Mouse (Mus musculus): ENCODE measurements at regions not wholly inside any gene's neighbourhood (a gene's known extent, or its start where the extent isn't known, plus 50 kb on each side); places are given as distances from the start of the nearest gene placed in this dataset.

DNA sequence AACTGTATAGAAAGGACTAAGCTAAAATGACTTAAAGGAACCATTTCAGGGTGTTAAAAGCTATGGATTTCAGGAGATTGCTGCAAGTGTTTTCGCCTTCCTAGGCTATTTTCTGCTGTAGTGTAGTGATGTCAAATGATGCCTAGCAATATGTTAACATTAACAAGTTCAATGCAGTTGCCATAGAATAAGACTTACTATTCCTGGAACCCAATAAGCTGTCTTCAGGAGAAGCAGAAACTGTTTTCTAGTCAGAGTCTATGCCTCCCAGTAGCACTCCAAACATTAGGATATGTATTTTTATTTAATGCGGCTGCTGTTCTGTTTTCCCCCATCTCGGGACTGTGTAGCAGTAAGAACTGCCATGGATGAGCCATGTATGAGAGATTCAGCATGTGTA is 90.3 kb upstream of the Arhgap21 start:
- H3K4me3 ChIP-seq = no peak overlapping the region
- ATAC-seq (ENCODE audit: insufficient number of reproducible peaks, insufficient read depth, low FRiP score, low TSS enrichment) = no peak
- H3K9me3 ChIP-seq = no peaks in the 10 kb centered on the region
- no peaks in the 10 kb centered on the region for H3K27me3 ChIP-seq
- no peak overlapping the region for H3K9ac ChIP-seq
- H3K4me1 ChIP-seq = no peaks in the 10 kb centered on the region
- H3K27ac ChIP-seq = no peak overlapping the region
- WGBS = 94% methylated on average over 3 of the region's 3 CpGs
- no peaks in the 10 kb centered on the region for H3K36me3 ChIP-seq
- H3K4me2 ChIP-seq (replicated peaks) = no peak overlapping the region

DNA sequence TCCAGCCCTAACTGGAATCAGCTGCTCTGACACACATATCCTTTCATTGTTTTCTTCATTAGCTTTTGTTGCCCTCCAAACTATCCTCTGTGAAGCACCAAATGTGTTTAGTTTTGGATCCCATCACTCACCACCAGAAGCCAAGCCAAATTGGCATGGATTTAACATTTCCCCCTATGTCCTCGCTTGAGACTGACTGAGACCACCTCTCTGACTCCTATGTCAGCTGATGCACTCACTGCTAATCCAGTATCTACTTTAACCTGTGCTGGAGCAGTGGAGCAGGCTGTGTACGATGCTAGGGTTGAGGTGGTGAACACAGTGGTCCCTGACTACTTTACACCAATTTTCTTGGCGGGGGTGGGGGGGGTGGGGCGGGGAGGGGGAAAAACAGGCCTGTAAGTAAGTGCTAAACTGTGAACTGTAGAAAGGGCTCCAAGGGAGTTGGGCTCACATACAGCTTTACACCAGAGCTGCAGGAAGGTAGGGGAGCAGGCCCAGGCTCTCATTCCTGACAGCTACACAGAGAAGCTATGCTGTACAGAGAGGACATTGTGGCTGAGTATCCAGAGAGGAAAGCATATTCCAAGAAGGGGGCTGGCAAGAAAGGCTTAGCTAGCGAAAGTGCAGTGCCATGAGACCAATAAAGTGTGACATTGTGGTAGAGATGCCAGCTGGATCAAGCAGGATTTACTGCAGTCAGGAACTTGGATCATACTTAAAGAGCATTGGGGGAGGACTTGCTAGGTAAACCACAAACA is 87.9 kb upstream of the Arhgap21 start:
- Histone ChIP-seq H3K9me3 (no peaks in the 10 kb centered on the region), H3K27me3 (no peaks in the 10 kb centered on the region), H3K36me3 (no peaks in the 10 kb centered on the region), H3K4me3 (no peak overlapping the region), H3K9ac (no peak overlapping the region), H3K4me1 (no peaks in the 10 kb centered on the region), H3K27ac (no peak overlapping the region), H3K4me2 (replicated peaks) (no peak overlapping the region)
- no peak for ATAC-seq (ENCODE audit: insufficient number of reproducible peaks, insufficient read depth, low FRiP score, low TSS enrichment)
- WGBS = 56% methylated on average over 5 of the region's 5 CpGs

DNA sequence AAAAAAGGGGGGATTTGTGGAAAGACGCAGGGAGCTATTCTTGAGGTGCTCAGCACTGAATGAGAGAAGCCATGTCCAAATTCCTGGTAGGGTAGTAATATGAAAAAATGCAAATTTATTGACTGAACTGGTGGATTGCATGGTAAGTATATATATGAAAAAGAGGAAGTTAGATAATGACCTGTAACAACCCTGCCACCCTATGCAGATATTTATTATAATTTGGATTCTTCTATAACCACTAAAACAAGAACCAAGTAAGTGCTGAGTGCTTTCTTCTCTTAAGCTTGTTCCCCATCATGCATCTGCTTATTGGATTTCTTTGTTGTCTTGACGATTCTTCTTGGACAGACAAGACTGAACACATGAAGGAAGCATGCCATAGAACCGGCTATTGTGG is 86.7 kb upstream of the Arhgap21 start:
- ATAC-seq (ENCODE audit: insufficient number of reproducible peaks, insufficient read depth, low FRiP score, low TSS enrichment) = no peak
- WGBS = 87% methylated on average over 3 of the region's 3 CpGs
- H3K9ac ChIP-seq = no peak overlapping the region
- no peaks in the 10 kb centered on the region for H3K9me3 ChIP-seq
- H3K36me3 ChIP-seq = no peaks in the 10 kb centered on the region
- H3K4me2 ChIP-seq (replicated peaks) = no peak overlapping the region
- no peak overlapping the region for H3K4me3 ChIP-seq
- H3K27me3 ChIP-seq = no peaks in the 10 kb centered on the region
- no peaks in the 10 kb centered on the region for H3K4me1 ChIP-seq
- no peak overlapping the region for H3K27ac ChIP-seq

DNA sequence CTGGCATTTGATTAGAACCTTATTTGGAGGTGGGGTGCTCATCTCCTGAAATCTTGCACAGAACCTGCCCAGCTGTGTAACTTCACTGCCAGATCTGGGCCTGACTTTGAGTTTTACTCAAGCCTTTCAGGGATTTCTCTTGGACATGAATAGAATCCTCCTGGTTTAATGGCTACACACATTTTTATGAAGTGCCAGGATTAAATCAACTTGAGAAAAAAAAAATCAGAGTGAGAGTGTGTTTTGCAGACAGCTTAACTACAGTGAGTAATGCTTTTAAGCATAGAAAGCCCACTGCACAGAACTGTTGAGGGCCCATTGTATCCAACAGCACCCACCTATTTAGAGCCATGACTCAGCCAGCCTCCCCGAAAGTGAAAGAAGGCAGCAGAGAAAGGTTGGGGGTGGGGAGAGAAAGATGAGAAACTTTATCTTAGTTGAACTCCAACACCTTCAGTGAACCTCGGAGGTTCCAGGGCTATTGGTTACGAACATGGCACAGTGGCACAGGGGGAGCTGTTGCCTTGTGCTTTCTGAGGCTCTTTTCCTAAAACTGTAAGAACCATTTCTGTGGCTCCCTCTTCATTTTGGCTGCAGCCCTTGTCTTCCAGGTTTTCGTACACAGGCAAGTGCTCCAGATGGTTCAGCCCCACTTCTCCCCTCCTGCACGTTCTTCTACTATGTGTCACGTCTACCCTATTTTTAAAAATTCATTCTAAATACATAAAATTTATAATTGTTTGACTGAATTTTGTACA is 85.8 kb upstream of the Arhgap21 start:
- Histone ChIP-seq H3K36me3 (no peaks in the 10 kb centered on the region), H3K27me3 (no peaks in the 10 kb centered on the region), H3K4me1 (no peaks in the 10 kb centered on the region), H3K9me3 (no peaks in the 10 kb centered on the region), H3K4me2 (replicated peaks) (no peak overlapping the region), H3K27ac (no peak overlapping the region), H3K4me3 (no peak overlapping the region), H3K9ac (no peak overlapping the region)
- ATAC-seq (ENCODE audit: insufficient number of reproducible peaks, insufficient read depth, low FRiP score, low TSS enrichment) = no peak
- 68% methylated on average over 6 of the region's 6 CpGs for WGBS

DNA sequence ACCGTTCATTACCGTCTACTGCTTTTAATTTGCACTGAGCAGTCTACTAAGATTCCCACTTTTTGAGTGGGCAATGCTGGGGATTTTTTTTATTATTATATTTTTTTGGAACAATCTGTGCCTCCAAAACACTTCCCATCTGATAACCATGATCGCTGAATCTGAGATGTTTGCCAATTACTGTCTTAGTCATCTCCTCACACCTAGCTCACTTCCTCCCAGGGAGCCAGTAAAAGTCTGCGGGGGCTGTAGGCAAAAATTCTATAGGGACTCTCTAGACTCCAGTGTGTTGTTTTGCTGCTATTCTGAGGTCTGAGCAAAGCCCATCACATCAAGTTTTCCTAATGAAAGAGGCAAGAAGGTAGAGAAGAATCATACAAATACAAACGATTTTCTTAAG is 84.9 kb upstream of the Arhgap21 start:
- H3K9me3 ChIP-seq = no peaks in the 10 kb centered on the region
- H3K27ac ChIP-seq = no peak overlapping the region
- H3K36me3 ChIP-seq = no peaks in the 10 kb centered on the region
- H3K9ac ChIP-seq = no peak overlapping the region
- ATAC-seq (ENCODE audit: insufficient number of reproducible peaks, insufficient read depth, low FRiP score, low TSS enrichment) = no peak
- WGBS = 83% methylated on average over 5 of the region's 5 CpGs
- no peaks in the 10 kb centered on the region for H3K27me3 ChIP-seq
- no peak overlapping the region for H3K4me2 ChIP-seq (replicated peaks)
- H3K4me3 ChIP-seq = no peak overlapping the region
- H3K4me1 ChIP-seq = no peaks in the 10 kb centered on the region

DNA sequence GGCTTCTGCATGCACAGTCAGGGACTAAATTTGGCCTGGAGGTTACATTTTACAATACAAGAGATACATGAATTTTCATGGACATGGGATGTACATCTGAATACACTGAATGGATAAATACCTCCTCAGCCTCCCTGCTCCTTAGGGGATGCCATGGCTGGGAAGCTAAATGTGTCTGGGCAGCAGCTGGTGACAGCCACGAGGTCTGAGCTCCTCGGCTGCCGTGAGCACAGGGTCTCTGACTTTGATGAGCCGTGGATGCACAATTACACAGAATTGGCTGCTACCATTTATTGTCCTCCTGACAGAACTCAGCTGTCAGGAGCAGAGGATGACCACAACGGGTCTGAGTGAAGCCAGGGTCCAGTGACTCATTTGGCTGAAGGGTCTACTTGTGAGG is 80.3 kb upstream of the Arhgap21 start:
- Histone ChIP-seq H3K4me2 (replicated peaks) (no peak overlapping the region), H3K9me3 (no peaks in the 10 kb centered on the region), H3K4me3 (no peak overlapping the region), H3K36me3 (no peaks in the 10 kb centered on the region), H3K4me1 (no peaks in the 10 kb centered on the region), H3K9ac (no peak overlapping the region), H3K27ac (no peak overlapping the region), H3K27me3 (no peaks in the 10 kb centered on the region)
- no peak for ATAC-seq (ENCODE audit: insufficient number of reproducible peaks, insufficient read depth, low FRiP score, low TSS enrichment)
- WGBS = 65% methylated on average over 5 of the region's 5 CpGs

DNA sequence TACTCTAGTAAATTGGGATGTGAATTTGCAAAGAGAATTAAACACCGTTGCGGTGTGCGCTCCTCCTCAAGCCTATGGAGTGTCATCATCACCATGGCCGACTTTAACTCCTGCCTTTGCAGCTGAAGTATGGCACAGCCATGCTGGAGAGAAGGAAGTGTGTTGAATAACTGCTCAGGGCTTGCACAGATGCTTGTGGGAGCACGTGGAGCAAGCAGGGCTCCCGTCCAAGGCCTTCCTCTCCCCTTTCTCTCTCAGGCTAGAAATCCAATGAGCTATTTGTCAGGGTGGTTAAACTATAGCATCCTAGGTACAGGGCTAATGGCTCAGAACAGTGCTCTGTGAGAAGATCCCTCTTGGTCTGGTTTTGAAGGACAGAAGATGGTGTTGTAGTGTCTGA is 79.5 kb upstream of the Arhgap21 start:
- H3K4me1 ChIP-seq = no peaks in the 10 kb centered on the region
- no peaks in the 10 kb centered on the region for H3K27me3 ChIP-seq
- H3K27ac ChIP-seq = no peak overlapping the region
- no peaks in the 10 kb centered on the region for H3K36me3 ChIP-seq
- H3K4me2 ChIP-seq (replicated peaks) = no peak overlapping the region
- WGBS = 86% methylated on average over 6 of the region's 6 CpGs
- no peak overlapping the region for H3K9ac ChIP-seq
- ATAC-seq (ENCODE audit: insufficient number of reproducible peaks, insufficient read depth, low FRiP score, low TSS enrichment) = no peak
- H3K9me3 ChIP-seq = no peaks in the 10 kb centered on the region
- H3K4me3 ChIP-seq = no peak overlapping the region

DNA sequence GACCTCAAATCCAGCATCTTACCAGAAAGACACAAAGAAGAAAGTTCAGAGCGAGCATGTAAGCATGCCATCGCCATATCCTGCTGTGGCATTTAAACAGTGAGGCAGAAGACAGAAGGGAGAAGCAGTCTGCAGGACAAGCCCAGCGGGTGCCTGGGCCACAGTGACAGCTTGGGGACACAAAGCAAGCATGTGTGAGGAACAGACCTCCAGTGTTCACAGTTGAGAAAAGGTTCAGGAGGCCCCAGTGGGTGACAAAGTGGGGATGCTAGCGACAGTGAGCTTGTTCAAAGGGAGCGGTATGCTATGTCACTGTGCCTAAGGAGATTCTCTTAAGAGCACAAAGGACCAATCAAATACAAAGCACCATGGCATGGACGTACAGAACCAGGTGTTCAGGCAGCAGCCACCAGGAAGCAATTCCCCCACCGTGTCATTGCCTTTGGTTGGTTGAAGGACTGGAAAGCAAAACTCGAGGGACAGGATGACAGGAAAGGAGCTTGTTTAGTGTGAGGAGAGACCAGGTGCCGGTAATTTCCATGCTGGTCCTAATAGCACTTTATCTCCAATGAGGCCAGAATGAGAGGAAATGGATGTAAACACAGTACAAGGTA is 77.9 kb upstream of the Arhgap21 start:
- 43% methylated on average over 9 of the region's 9 CpGs for WGBS
- H3K4me1 ChIP-seq = no peaks in the 10 kb centered on the region
- no peak overlapping the region for H3K27ac ChIP-seq
- no peaks in the 10 kb centered on the region for H3K36me3 ChIP-seq
- H3K27me3 ChIP-seq = no peaks in the 10 kb centered on the region
- H3K4me3 ChIP-seq = no peak overlapping the region
- no peaks in the 10 kb centered on the region for H3K9me3 ChIP-seq
- ATAC-seq (ENCODE audit: insufficient number of reproducible peaks, insufficient read depth, low FRiP score, low TSS enrichment) = no peak
- no peak overlapping the region for H3K9ac ChIP-seq
- no peak overlapping the region for H3K4me2 ChIP-seq (replicated peaks)

DNA sequence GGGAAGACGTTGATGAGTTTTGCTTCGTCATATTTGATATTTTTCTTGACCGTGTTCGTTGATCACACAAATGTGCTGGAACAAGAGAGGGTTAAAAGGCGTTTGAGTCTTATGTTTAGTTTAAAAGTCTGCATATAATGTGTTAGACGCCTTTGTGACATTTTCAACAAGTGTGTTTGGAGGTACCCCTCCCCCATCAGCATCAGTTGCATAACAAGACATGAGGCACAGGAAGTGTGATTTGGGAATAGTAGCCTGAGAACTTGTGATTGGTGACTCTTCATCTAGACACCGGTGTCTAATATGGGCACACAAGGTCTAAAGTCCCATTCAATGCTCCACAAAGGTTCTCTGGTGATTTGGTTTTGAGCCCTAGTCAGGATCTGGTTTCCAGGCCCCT is 76.1 kb upstream of the Arhgap21 start:
- H3K27ac ChIP-seq = no peak overlapping the region
- 90% methylated on average over 7 of the region's 7 CpGs for WGBS
- H3K36me3 ChIP-seq = no peaks in the 10 kb centered on the region
- H3K9ac ChIP-seq = no peak overlapping the region
- no peaks in the 10 kb centered on the region for H3K4me1 ChIP-seq
- H3K4me2 ChIP-seq (replicated peaks) = no peak overlapping the region
- no peaks in the 10 kb centered on the region for H3K9me3 ChIP-seq
- no peaks in the 10 kb centered on the region for H3K27me3 ChIP-seq
- no peak for ATAC-seq (ENCODE audit: insufficient number of reproducible peaks, insufficient read depth, low FRiP score, low TSS enrichment)
- no peak overlapping the region for H3K4me3 ChIP-seq

DNA sequence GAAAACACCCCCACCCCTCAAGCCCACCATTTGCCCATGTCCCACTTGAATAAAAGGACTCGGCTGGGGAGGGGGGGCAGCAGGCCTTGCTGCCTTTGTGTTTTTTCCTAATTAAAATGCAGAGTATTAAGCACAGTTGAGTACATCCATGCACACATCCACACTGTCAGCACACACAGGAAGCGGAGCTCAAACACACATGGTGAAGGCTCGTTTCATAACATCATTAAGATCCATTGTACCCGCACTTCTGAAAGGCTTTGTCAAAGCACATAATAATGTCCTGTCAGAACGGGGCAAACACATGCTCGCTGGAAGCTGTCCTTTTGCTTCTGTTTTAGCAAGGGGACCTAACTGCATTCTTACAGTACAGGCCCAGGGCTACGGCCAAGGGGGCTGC is 75.3 kb upstream of the Arhgap21 start:
- H3K4me3 ChIP-seq = no peak overlapping the region
- no peak overlapping the region for H3K9ac ChIP-seq
- peak; percentile 25; the same call in 1 of the 2 replicates for ATAC-seq (ENCODE audit: insufficient number of reproducible peaks, insufficient read depth, low FRiP score, low TSS enrichment)
- no peaks in the 10 kb centered on the region for H3K36me3 ChIP-seq
- H3K4me2 ChIP-seq (replicated peaks) = no peak overlapping the region
- H3K4me1 ChIP-seq = no peaks in the 10 kb centered on the region
- H3K27me3 ChIP-seq = no peaks in the 10 kb centered on the region
- WGBS = 62% methylated on average over 7 of the region's 7 CpGs
- H3K27ac ChIP-seq = no peak overlapping the region
- H3K9me3 ChIP-seq = no peaks in the 10 kb centered on the region

DNA sequence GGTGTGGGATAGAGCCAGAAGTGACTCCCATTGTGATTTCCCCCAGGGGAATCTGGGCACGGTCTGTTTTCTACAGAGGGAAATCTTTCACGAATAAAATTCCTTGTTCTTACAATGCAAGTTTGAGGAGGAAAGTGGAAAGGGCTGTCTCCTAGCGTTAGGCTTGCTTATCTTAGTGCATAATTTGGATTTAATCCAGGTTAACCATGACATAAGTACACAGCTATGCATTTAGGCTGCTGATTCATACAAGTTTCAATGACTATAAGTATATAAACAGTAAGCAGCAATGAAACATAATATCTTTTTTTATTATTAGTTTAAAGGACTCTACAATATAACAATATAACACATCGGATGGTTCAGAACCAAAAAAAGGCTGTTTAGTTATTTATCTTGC is 74.6 kb upstream of the Arhgap21 start:
- ATAC-seq (ENCODE audit: insufficient number of reproducible peaks, insufficient read depth, low FRiP score, low TSS enrichment) = no peak
- H3K27ac ChIP-seq = no peak overlapping the region
- H3K4me2 ChIP-seq (replicated peaks) = no peak overlapping the region
- H3K4me1 ChIP-seq = no peaks in the 10 kb centered on the region
- H3K36me3 ChIP-seq = no peaks in the 10 kb centered on the region
- no peaks in the 10 kb centered on the region for H3K27me3 ChIP-seq
- no peak overlapping the region for H3K4me3 ChIP-seq
- no peaks in the 10 kb centered on the region for H3K9me3 ChIP-seq
- no peak overlapping the region for H3K9ac ChIP-seq
- WGBS = 45% methylated on average over 4 of the region's 4 CpGs

DNA sequence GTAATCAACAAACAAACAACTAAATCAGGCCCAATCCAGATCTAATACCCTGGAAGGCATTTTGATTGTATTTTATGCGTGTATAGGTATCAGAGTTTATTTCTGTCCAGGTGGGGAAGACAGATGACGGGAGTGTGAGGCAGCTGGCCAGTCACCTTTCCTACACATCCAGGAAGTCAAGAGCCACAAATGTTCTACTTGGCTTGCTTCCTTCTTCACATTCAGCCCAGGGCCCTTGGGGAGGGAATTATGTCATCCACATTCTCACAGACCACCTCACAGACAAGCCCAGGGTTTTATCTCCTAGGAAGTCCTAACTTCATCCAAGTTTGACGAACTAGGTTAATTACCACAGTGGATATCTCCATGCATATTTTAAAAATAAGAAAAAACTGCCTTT is 68.9 kb upstream of the Arhgap21 start:
- 89% methylated on average over 3 of the region's 3 CpGs for WGBS
- no peaks in the 10 kb centered on the region for H3K36me3 ChIP-seq
- H3K27me3 ChIP-seq = no peaks in the 10 kb centered on the region
- no peak overlapping the region for H3K9ac ChIP-seq
- H3K4me1 ChIP-seq = peaks cover 4% of the 10 kb centered on the region; the same call in 1 of the 2 replicates
- H3K4me2 ChIP-seq (replicated peaks) = no peak overlapping the region
- no peak for ATAC-seq (ENCODE audit: insufficient number of reproducible peaks, insufficient read depth, low FRiP score, low TSS enrichment)
- no peak overlapping the region for H3K4me3 ChIP-seq
- H3K9me3 ChIP-seq = no peaks in the 10 kb centered on the region
- no peak overlapping the region; the same call in 1 of the 2 replicates for H3K27ac ChIP-seq

Data from embryonic facial prominence, embryonic 12.5 days (tissue).